Mouse (Mus musculus) MEL (cell line): ENCODE data around the gene Fbxl12. TPM values are rescaled to one million over a fixed set of nuclear protein-coding genes. Genes with fewer than 3 reads are reported as not detected.

Experiments
- DNase-seq: peaks from one replicate; pipeline ENCODE4 v3.0.0; 2011; ENCODE audit warnings: low read depth, low spot score
- H3K27ac ChIP-seq: 2 replicates; pipeline ENCODE4 v1.5.1; 2012; ENCODE audit warnings: low read depth, mild to moderate bottlenecking, control low read depth, low read length, moderate library complexity; ENCODE audit not compliant: control insufficient read depth
- H3K27me3 ChIP-seq, 2 experiments: fragments of 150-350 bp in 1 of 2; sonication (generic) in 1 of 2; 2 replicates each; pipeline ENCODE4 v1.6.1; 2012; ENCODE audit warnings: low read length in 2 of 2, mild to moderate bottlenecking in 2 of 2, improper control_type of control experiment in 1 of 2, moderate library complexity in 1 of 2; ENCODE audit not compliant: insufficient read depth in 2 of 2, control insufficient read depth in 1 of 2
- H3K36me3 ChIP-seq, 2 experiments: 2 replicates each; pipeline ENCODE4 v1.6.1; 2012 to 2014; ENCODE audit warnings: low read length in 2 of 2, improper control_type of control experiment in 1 of 2, inconsistent platforms in 1 of 2, mild to moderate bottlenecking in 1 of 2; ENCODE audit not compliant: insufficient read depth in 2 of 2, control insufficient read depth in 1 of 2
- H3K4me1 ChIP-seq, 2 experiments: fragments of 150-350 bp in 1 of 2; sonication (generic) in 1 of 2; 2 replicates each; pipeline ENCODE4 v1.6.1; 2012; ENCODE audit warnings: low read length in 2 of 2, improper control_type of control experiment in 1 of 2, mild to moderate bottlenecking in 1 of 2; ENCODE audit not compliant: insufficient read depth in 2 of 2, control insufficient read depth in 1 of 2
- H3K4me3 ChIP-seq, 2 experiments: fragments of 150-350 bp in 1 of 2; sonication (generic) in 1 of 2; 2 replicates each; pipeline ENCODE4 v1.5.1; 2012; ENCODE audit warnings: low read depth in 2 of 2, low read length in 2 of 2, mild to moderate bottlenecking in 2 of 2, moderate library complexity in 2 of 2, control low read depth in 1 of 2, improper control_type of control experiment in 1 of 2; ENCODE audit not compliant: control insufficient read depth in 1 of 2, insufficient read depth in 1 of 2
- H3K79me2 ChIP-seq: 2 replicates; pipeline ENCODE4 v1.6.1; 2012; ENCODE audit warnings: mild to moderate bottlenecking, low read length, moderate library complexity; ENCODE audit not compliant: control insufficient read depth, poor library complexity, insufficient read depth
- H3K9ac ChIP-seq: 2 replicates; pipeline ENCODE4 v1.6.1; 2012; ENCODE audit warnings: low read depth, mild to moderate bottlenecking, control low read depth, low read length, moderate library complexity; ENCODE audit not compliant: control insufficient read depth, poor library complexity, severe bottlenecking
- H3K9me3 ChIP-seq: fragments of 150-350 bp; sonication (generic); replicated peaks from 2 replicates; pipeline ENCODE4 v1.6.1; 2012; ENCODE audit warnings: mild to moderate bottlenecking, low read length, improper control_type of control experiment, moderate library complexity; ENCODE audit not compliant: insufficient read depth
- CTCF ChIP-seq, 3 experiments: IDR thresholded peaks in 2 of 3; conservative IDR thresholded peaks in 1 of 3; 2 replicates each; pipeline ENCODE4 v1.5.1; 2011 to 2012; ENCODE audit warnings: low read length in 3 of 3, low read depth in 2 of 3, mild to moderate bottlenecking in 2 of 3, improper control_type of control experiment in 1 of 3, inconsistent platforms in 1 of 3, mixed read lengths in 1 of 3, moderate library complexity in 1 of 3; ENCODE audit not compliant: control insufficient read depth in 1 of 3, insufficient read depth in 1 of 3, poor library complexity in 1 of 3, severe bottlenecking in 1 of 3
- E2F4 ChIP-seq: IDR thresholded peaks from 2 replicates; pipeline ENCODE4 v1.6.1; 2011; ENCODE audit warnings: low read depth, low read length, improper control_type of control experiment, borderline replicate concordance
- ELF1 ChIP-seq: IDR thresholded peaks from 2 replicates; pipeline ENCODE4 v1.6.1; 2014; ENCODE audit warnings: low read depth, mild to moderate bottlenecking, inconsistent platforms, low read length, improper control_type of control experiment, moderate library complexity
- EP300 ChIP-seq, 2 experiments: IDR thresholded peaks; 2 replicates each; pipeline ENCODE4 v1.6.1; 2011; ENCODE audit warnings: improper control_type of control experiment in 2 of 2, low read length in 2 of 2, low read depth in 1 of 2, mild to moderate bottlenecking in 1 of 2
- GATA1 ChIP-seq: IDR thresholded peaks from 2 replicates; pipeline ENCODE4 v1.6.1; 2011; ENCODE audit warnings: low read depth, low read length, improper control_type of control experiment
- JUND ChIP-seq: IDR thresholded peaks from 2 replicates; pipeline ENCODE4 v1.6.1; 2011; ENCODE audit warnings: low read depth, mild to moderate bottlenecking, improper control_type of control experiment, low read length
- KAT2A ChIP-seq: conservative IDR thresholded peaks from 2 replicates; pipeline ENCODE4 v1.6.1; 2012; ENCODE audit warnings: low read depth, low read length, improper control_type of control experiment, inconsistent platforms
- MAX ChIP-seq: IDR thresholded peaks from 2 replicates; pipeline ENCODE4 v1.6.1; 2011; ENCODE audit warnings: low read length, improper control_type of control experiment
- MXI1 ChIP-seq: IDR thresholded peaks from 2 replicates; pipeline ENCODE4 v1.6.1; 2011; ENCODE audit warnings: mild to moderate bottlenecking, low read depth, low read length, improper control_type of control experiment
- MYB ChIP-seq: IDR thresholded peaks from 2 replicates; pipeline ENCODE4 v1.6.1; 2011; ENCODE audit warnings: mild to moderate bottlenecking, low read depth, low read length, improper control_type of control experiment
- NELFE ChIP-seq: IDR thresholded peaks from 2 replicates; pipeline ENCODE4 v1.6.1; 2011; ENCODE audit warnings: low read depth, low read length, improper control_type of control experiment
- NRF1 ChIP-seq: IDR thresholded peaks from 2 replicates; pipeline ENCODE4 v1.6.1; 2014; ENCODE audit warnings: low read depth, mild to moderate bottlenecking, inconsistent platforms, low read length, improper control_type of control experiment, moderate library complexity; ENCODE audit not compliant: poor library complexity, insufficient read depth, severe bottlenecking
- POLR2AphosphoS2 ChIP-seq: IDR thresholded peaks from 2 replicates; pipeline ENCODE4 v1.6.1; 2011; ENCODE audit warnings: low read length, improper control_type of control experiment
- POLR2AphosphoS5 ChIP-seq: IDR thresholded peaks from 2 replicates; pipeline ENCODE4 v1.6.1; 2012; ENCODE audit warnings: low read depth, borderline replicate concordance, mild to moderate bottlenecking, inconsistent platforms, low read length, moderate library complexity, mixed read lengths
- RCOR1 ChIP-seq: IDR thresholded peaks from 2 replicates; pipeline ENCODE4 v1.6.1; 2012; ENCODE audit warnings: low read depth, mild to moderate bottlenecking, inconsistent platforms, low read length, improper control_type of control experiment
- SIN3A ChIP-seq: IDR thresholded peaks from 2 replicates; pipeline ENCODE4 v1.6.1; 2012; ENCODE audit warnings: low read length, improper control_type of control experiment, inconsistent platforms
- TAL1 ChIP-seq: IDR thresholded peaks from 2 replicates; pipeline ENCODE4 v1.6.1; 2012; ENCODE audit warnings: mild to moderate bottlenecking, inconsistent platforms, low read length, moderate library complexity, mixed read lengths
- TBP ChIP-seq: IDR thresholded peaks from 2 replicates; pipeline ENCODE4 v1.8.0; 2011; ENCODE audit warnings: low read depth, low read length, improper control_type of control experiment
- TCF12 ChIP-seq: IDR thresholded peaks from 2 replicates; pipeline ENCODE4 v1.6.1; 2014; ENCODE audit warnings: low read depth, mild to moderate bottlenecking, inconsistent platforms, low read length, improper control_type of control experiment, moderate library complexity
- UBTF ChIP-seq: IDR thresholded peaks from 2 replicates; pipeline ENCODE4 v1.6.1; 2012; ENCODE audit warnings: low read depth, mild to moderate bottlenecking, inconsistent platforms, low read length, improper control_type of control experiment, moderate library complexity, borderline replicate concordance; ENCODE audit not compliant: insufficient read depth
- USF2 ChIP-seq, 2 experiments: IDR thresholded peaks; 2 replicates each; pipeline ENCODE4 v1.6.1; 2011 to 2012; ENCODE audit warnings: improper control_type of control experiment in 2 of 2, low read length in 2 of 2, borderline replicate concordance in 1 of 2, inconsistent platforms in 1 of 2, low read depth in 1 of 2, mild to moderate bottlenecking in 1 of 2; ENCODE audit not compliant: insufficient read depth in 1 of 2
- ZC3H11A ChIP-seq: IDR thresholded peaks from 2 replicates; pipeline ENCODE4 v1.6.1; 2012; ENCODE audit warnings: low read depth, mild to moderate bottlenecking, inconsistent platforms, low read length, improper control_type of control experiment
- ZKSCAN1 ChIP-seq: IDR thresholded peaks from 2 replicates; pipeline ENCODE4 v1.6.1; 2012; ENCODE audit warnings: low read depth, mild to moderate bottlenecking, inconsistent platforms, low read length, improper control_type of control experiment, moderate library complexity
- ZMIZ1 ChIP-seq: IDR thresholded peaks from 2 replicates; pipeline ENCODE4 v1.6.1; 2012; ENCODE audit warnings: low read depth, mild to moderate bottlenecking, inconsistent platforms, low read length, improper control_type of control experiment, moderate library complexity
- ZNF384 ChIP-seq: IDR thresholded peaks from 2 replicates; pipeline ENCODE4 v1.6.1; 2012; ENCODE audit warnings: low read depth, mild to moderate bottlenecking, inconsistent platforms, low read length, improper control_type of control experiment
- polyA plus RNA-seq, 2 experiments: library from polyadenylated mRNA; stranded (reverse) in 1 of 2; unstranded in 1 of 2; fragments of >175 nt in 1 of 2; fragments of >200 nt in 1 of 2; gene quantifications; 2 replicates each; pipeline versions ENCODE4 v1.2.1 to v1.2.4; 2012; ENCODE audit warnings: low replicate concordance in 2 of 2, low read depth in 1 of 2; ENCODE audit not compliant: insufficient read length in 2 of 2, insufficient read depth in 1 of 2, missing spikeins in 1 of 2
- total RNA-seq: library from RNA; depleted of rRNA; stranded (reverse); fragments of 300-350 nt; gene quantifications from 2 replicates; pipeline ENCODE4 v1.2.3, GENCODE M21; 2012

Fbxl12 gene
- total and polyA plus RNA-seq, 3 experiments = 16.4 to 44.0 TPM; not detected in 1

GRCm38 (mm10) chr9:20616685-20617084 is 27.9 kb downstream of the Fbxl12 start:
- Histone ChIP-seq H3K79me2 (no peaks in the 10 kb centered on the region), H3K27ac (no peak overlapping the region), H3K9ac (no peak overlapping the region), H3K4me1 (no peaks in the 10 kb centered on the region)
- no peak for TF ChIP-seq ZNF384
- no peak for TF ChIP-seq TAL1
- no peak for TF ChIP-seq MXI1
- TF ChIP-seq KAT2A = no peak
- no peak for TF ChIP-seq ZKSCAN1
- no peak for TF ChIP-seq POLR2AphosphoS2
- TF ChIP-seq TCF12 = no peak
- no peak for TF ChIP-seq ZC3H11A
- no peak for TF ChIP-seq NELFE
- TF ChIP-seq CTCF (IDR thresholded peaks at IDR 0.05 in 2 of 3, conservative IDR thresholded peaks at IDR 0.05 in 1 of 3; ENCODE audit: control insufficient read depth in 1 of 3, insufficient read depth in 1 of 3, low read depth in 2 of 3, low read length in 3 of 3, poor library complexity in 1 of 3, severe bottlenecking in 1 of 3) = no peak
- TF ChIP-seq, all 39 proteins: peak for 0
- H3K27me3 ChIP-seq = no peaks in the 10 kb centered on the region
- H3K9me3 ChIP-seq = no peaks in the 10 kb centered on the region
- DNase-seq = no peak
- no peaks in the 10 kb centered on the region for H3K36me3 ChIP-seq
- H3K4me3 ChIP-seq = no peak overlapping the region

DNA sequence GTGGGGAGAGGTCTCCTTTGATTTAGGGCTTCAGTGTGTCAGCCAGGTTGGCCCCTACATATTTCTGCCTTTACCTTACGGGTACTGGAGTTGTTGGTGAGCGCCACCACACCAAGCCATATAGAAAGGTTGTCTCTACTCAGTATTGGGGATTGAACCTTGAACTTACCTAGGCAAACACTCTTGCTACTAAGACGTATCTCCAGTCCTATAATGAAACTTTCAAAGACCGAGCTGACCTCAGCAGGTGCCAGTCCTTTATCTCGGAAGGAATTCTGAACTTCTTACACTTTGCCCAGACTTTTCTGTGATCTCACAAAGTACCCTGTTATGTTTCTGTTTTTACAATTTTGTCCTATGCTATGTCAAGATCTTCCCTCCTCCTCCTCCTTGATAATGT is 32.6 kb downstream of the Fbxl12 start:
- no peak overlapping the region for H3K4me3 ChIP-seq
- H3K9me3 ChIP-seq = no peaks in the 10 kb centered on the region
- no peak for DNase-seq
- H3K9ac ChIP-seq = no peak overlapping the region
- H3K4me1 ChIP-seq = no peaks in the 10 kb centered on the region
- H3K79me2 ChIP-seq = peaks cover 3% of the 10 kb centered on the region; the same call in 1 of the 2 replicates
- TF ChIP-seq GATA1 (no peak), USF2 (IDR thresholded peaks at IDR 0.05; ENCODE audit: borderline replicate concordance in 1 of 2, insufficient read depth in 1 of 2, low read depth in 1 of 2, low read length in 2 of 2) (no peak), ZNF384 (no peak), ZMIZ1 (no peak), RCOR1 (no peak), JUND (no peak), KAT2A (no peak), EP300 (IDR thresholded peaks at IDR 0.05; ENCODE audit: low read depth in 1 of 2, low read length in 2 of 2) (no peak), TAL1 (no peak), SIN3A (no peak), NRF1 (no peak), MAX (no peak), TBP (no peak), MYB (no peak), UBTF (no peak), POLR2AphosphoS5 (no peak), ELF1 (no peak), CTCF (IDR thresholded peaks at IDR 0.05 in 2 of 3, conservative IDR thresholded peaks at IDR 0.05 in 1 of 3; ENCODE audit: control insufficient read depth in 1 of 3, insufficient read depth in 1 of 3, low read depth in 2 of 3, low read length in 3 of 3, poor library complexity in 1 of 3, severe bottlenecking in 1 of 3) (no peak), E2F4 (no peak), ZKSCAN1 (no peak)
- no peak overlapping the region for H3K27ac ChIP-seq
- H3K36me3 ChIP-seq = peaks cover 0 to 6% of the 10 kb centered on the region in 2 experiments; a peak in 2 of 4 replicates
- no peaks in the 10 kb centered on the region for H3K27me3 ChIP-seq
